Mouse (Mus musculus) frontal cortex, adult (tissue): ENCODE results near the gene Senp7.
"Not testable (repeated sequence)": the region's sequence is repeated elsewhere in the genome, so short reads cannot be mapped to it uniquely, and the experiment has no call there.

Experiments
- ATAC-seq: cut with Nextera tagmentation; 2 replicates; pipeline ENCODE4 v1.9.2; 2017; ENCODE audit warnings: mild to moderate bottlenecking, moderate library complexity, mixed read lengths; ENCODE audit not compliant: low TSS enrichment

Senp7 gene

GRCm38 (mm10) chr16:56134149-56134548, 86.0 kb downstream of the Senp7 start:
- ATAC-seq, result no peak

GRCm38 (mm10) chr16:56137672-56138071, 89.5 kb downstream of the Senp7 start:
- ATAC-seq, result not testable (repeated sequence)

- ATAC-seq, result no peak
These were observed 91.8 kb downstream of the Senp7 start for GRCm38 (mm10) chr16:56139921-56140320.

- ATAC-seq, result no peak
These were observed 96.9 kb downstream of the Senp7 start for GRCm38 (mm10) chr16:56144876-56145555.

GRCm38 (mm10) chr16:56147679-56148078, 99.5 kb downstream of the Senp7 start:
- no peak for ATAC-seq

- no peak for ATAC-seq
These were observed 115.3 kb downstream of the Senp7 start for GRCm38 (mm10) chr16:56163466-56163865.

GRCm38 (mm10) chr16:56170247-56170646, 122.1 kb downstream of the Senp7 start:
- no peak for ATAC-seq

- peak; percentile 87 for ATAC-seq
These were observed 127.9 kb downstream of the Senp7 start for GRCm38 (mm10) chr16:56175867-56176581.

GRCm38 (mm10) chr16:56186863-56187262, 138.7 kb downstream of the Senp7 start:
- no peak for ATAC-seq

GRCm38 (mm10) chr16:56188198-56188597, 140.1 kb downstream of the Senp7 start:
- no peak; the same call in 1 of the 2 replicates for ATAC-seq

GRCm38 (mm10) chr16:56204051-56204450, 155.9 kb downstream of the Senp7 start, which contains the start of gene Impg2:
TSS of gene Impg2 (plus strand) at chr16:56204313.
- no peak for ATAC-seq

- no peak for ATAC-seq
These were observed 164.6 kb downstream of the Senp7 start for GRCm38 (mm10) chr16:56212740-56213139.

GRCm38 (mm10) chr16:56227686-56228085, 179.5 kb downstream of the Senp7 start:
- no peak for ATAC-seq

- ATAC-seq, result no peak
These were observed 181.3 kb downstream of the Senp7 start for GRCm38 (mm10) chr16:56229455-56229854.

- ATAC-seq, result no peak
These were observed 183.2 kb downstream of the Senp7 start for GRCm38 (mm10) chr16:56231300-56231699.

GRCm38 (mm10) chr16:56232736-56233135, 184.6 kb downstream of the Senp7 start:
- ATAC-seq, result no peak
